Mouse (Mus musculus) thymus, adult 18-20 months (tissue): ENCODE data around the gene Stip1.

ENCODE experiments used
- DNase-seq, 2 experiments: peaks; one replicate each; pipeline ENCODE4 v3.0.0; 2022; ENCODE audit warnings: mixed read lengths in 2 of 2

The Stip1 gene

DNA sequence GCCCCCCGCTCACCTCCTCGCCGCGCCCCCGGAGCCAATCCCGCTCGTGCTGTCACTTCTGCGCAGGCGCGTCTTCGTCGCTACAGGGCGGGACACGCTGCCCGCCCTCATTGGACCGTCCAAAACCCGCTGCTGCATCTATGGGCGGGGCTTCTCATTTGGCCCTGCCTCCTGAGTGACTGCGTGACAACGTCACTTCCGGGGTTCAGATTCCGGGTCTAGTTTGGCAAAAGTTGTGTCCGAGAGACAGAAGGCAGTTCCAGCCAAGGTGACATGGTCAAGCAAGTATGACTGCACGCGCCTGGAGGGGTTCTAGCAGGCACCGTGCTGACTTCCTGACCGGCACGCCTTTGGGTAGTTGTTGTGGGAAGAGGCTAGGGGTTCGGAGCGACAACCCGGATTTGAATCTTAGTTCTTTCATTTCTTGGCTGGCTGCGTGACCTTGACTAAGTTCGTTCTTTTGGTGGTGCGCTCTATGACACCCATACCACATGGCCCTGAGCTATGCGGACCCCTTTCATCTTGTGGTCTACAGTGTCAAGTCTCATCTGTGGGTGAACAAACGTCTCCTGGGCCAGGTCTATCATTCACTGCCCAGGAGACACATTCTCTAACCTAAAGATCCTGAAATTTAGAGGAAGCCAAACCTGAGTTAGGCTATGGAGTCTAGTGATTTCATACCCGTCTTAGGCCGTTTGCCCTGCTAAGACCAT is 59.2 kb downstream of the Stip1 start, which contains the start of gene Fkbp2:
TSS of gene Fkbp2 (minus strand) at position 121 of the 713 bp plus-strand sequence.
- DNase-seq = peak; percentile 97 to 99

DNA sequence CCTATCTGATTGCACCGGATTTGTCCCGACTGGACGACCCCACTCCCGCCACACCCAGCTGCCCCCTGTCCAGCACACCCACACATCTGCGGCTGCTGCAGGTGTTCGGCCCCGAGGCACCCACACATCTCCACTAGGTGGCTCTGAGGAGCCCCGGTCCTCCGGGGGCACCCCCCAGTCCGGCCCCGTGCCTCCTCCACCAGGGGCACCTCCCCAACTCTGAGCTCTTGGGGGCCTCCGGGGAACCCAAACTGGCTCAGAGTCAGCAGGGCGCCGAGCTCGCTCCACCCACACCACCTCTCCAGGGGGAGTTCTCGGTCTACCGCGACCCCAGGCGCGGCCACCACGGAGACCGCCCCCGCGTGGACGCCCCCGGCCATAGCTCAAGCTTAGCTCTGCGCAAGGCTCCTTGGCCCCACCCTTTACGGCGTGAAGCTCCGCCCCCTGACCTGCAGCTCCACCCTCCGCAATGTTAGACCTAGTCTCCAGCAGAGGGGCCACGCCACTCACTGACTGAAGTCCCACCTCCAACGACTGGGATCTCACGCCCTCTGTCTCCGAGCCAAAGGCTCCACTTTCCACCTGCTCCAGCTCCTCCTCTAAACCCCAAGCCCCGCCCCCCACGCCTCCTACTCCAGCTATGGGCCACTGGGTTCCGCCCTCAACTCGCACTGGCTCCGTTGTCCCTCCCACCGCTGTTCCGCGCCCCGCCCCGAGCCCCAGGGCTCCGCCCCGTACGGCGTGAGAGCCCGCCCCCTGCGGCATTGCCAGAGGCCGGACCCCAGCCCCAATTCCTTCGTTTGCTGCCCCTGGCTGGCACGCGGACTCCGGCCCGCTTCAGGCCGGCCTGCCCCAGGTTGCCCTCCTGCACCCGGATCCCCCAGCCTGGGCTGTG is 60.0 kb downstream of the Stip1 start:
- DNase-seq = peak; percentile 99

DNA sequence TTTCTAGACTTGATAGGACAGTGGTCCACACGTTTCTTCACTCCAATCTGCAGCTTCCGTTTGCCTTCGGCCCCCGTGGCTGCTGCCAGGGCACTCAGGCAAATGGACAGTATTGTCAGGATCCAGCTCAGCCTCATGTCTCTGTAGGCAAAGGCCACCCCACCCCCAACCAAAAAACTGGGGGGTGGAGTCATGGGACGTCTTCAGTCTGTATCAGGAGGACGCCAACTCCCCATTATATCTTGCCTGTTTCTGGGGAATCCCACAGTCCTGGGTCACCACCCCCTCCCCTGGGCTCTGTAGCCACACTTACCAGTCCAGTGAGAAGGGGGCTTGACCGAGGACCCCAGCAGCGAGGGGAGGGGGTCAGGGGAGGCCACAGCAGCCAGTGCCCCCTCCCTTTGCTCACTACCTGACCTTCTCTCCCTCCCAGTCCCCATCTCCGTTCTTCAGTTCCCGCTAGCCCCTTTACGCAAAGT is 60.7 kb downstream of the Stip1 start:
- DNase-seq = peak; percentile 49 to 70

DNA sequence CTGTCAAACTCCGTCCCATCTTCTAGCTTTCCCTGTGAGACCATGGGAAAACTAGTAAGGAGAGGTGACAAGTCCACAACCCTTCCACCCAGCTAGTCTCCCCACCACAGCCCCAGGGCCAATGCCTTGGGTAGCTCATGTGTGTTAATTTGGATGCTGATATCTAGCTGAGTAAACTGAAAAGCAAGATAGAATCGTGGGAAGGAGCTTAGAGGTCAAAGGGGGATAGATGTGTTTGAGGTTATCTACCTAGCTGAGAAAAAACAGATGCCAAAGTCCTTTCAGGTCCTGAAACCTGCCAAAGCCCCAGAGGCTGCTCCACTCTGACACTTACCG is 61.2 kb downstream of the Stip1 start:
- no peak for DNase-seq

DNA sequence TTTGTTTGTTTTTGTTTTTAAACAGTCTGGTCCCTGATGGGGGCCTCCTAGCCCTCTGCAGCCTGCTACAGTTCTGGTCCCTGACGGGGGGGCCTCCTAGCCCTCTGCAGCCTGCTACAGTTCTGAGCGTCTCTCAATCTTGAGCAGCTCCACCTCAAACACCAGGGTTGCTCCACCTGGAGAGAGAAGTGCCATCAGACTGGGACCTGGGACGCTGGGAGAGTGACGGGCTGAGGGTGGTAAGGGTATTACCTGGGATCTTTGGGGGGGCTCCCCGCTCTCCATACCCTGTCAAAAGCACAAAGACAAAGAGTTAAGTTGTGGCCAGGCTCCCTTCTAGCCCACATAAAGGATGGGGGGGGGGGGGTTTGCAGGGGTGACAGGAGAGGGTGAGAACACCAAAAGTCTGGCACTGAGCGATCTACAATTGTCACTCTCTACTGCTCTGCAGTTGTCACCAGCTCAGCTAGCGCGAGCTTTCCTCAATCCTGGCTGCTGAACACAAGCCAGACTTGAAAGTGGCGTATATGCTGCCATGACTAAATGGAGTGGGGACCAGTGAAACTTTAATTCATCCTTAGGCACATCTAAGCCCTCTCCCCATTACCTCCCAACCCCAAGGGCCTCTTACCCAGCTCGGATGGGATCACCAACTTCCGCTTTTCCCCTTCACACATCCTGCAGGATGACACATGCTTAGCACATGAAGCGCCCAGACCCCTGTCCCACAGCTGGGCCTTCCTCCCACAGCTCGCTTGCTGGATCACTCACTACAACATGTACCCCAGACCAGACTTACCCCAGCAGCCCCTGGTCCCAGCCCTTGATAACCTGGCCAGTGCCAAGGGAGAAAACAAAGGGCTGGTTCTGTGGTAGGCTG is 61.8 kb downstream of the Stip1 start:
- DNase-seq = no peak

DNA sequence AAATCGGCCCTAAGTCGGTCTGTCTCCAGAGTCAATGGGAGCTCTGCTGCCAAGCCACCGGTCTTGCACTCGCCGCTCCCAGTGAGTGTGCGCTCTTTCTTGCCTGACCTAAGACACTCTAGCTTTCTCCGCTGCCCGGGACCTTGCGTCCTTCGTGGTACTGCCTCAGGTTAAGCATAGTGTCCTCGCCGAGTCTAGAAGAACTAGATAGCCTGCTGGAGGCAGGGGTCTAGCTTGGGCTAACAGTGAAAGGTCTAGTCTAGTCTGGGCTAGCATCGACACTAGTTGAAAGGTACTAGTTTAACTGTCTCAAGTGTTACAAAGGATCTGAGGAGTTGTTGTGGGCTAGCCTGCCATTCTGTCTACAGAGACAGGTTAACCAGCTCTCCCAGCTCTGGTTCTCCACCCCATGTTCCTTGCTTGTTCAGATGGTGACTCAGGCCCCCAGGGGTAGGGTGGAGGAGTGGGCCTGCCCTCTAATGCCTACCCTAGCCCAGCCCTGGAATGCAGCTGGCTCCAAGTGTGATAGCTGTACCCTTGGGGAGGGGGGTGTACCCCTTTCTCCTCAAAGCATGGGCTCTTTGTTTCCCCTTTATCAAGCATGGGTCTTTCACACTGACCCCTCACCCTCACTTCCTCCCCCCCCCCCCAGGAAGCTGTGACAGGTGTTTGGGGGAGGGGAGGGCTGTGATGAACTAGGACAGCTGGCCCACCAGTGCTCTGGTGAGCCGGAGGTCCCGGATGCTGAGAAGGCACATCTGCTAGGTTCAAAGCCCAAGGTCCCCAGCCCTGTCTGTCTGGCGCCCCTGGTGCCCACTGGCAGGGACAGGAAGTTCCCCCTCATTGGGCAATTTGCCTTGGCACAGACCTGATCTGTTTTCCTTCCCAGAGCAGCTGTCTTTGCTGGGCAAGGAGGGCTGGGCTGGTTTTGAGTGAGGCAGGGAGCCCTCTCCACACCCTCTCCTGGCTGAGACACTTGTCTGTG is 63.9 kb downstream of the Stip1 start, which contains the start of gene Plcb3:
TSS of gene Plcb3 (minus strand) at position 934 of the 985 bp plus-strand sequence.
- DNase-seq = peak; percentile 85 to 93

DNA sequence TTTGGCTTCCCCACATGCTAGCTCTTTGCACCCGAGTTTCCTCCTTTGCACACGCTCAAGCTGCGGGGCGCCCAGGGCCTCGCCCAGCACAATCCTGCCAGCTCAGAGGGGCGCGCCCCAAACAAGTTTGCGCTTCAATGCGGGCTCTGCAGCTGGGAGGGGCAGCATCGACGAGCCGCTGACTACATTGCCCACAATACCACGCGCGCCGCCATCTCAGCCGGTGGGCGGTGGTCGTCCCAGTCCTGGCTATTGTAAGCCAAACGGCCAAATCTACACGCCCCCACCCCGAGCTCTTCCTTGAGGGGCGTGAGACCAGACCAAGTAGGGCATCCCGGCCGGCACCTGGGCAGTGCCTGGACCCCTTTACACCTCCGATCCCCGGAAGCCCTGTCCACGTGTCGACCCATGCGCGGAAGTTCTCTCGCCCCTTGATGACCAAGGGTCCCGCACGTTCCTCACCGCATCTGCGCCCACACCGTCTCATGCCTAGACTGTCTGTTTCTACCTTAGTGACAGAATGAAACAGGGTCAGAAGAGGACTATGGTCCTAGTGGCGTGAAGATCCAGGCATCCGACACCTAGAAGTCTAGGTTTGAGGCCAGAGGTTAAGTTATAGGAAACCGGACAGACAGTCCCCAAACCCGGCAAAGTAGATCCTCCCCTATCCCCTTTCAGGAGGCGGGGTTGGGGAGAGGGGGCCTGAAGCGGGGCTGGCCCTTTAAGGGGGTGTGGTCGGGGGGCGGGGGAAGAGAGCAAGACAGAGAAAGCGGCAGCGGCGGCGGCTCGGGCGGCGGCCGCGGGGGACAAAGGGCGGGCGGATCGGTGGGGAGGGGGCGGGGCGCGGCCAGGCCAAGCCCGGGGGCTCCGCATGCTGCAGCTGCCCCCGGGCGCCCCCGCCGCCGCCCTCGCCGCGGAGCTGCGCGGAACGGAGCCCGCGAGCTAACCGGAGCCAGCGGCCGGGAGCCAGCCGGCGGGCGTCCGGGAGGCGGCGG is 65.3 kb downstream of the Stip1 start, which contains the start of gene Ppp1r14b:
TSS of gene Ppp1r14b (plus strand) at position 758 of the 995 bp plus-strand sequence.
- DNase-seq = peak; percentile 78 to 83

DNA sequence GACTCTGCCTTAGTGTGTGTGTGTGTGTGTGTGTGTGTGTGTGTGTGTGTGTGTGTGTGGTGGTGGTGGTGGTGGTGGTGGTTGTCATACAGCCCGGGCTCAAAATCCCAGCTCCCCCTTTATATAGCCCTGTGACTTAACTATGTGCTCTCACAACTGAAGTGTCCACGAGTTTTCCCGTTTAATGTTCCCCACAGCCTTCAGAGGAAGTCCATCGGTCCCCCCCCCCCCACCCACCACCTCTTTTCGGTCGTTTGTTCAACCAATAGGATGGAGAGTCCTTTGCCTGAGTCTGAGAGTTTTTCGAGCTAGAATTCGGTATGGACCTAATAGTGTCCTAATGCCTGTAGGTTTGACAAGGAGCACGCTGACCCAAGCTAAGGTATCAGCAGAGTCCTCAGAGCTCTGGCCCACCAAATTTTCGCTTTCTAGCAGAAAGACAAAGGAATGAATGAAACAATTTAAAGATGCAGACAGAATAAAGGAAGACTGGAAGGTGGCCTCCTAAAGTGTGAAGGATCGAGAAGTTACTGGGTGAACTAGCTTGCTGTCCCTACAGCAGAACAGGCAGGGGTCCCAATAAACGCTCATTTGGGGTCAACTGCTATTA is 66.1 kb downstream of the Stip1 start:
- no peak for DNase-seq

DNA sequence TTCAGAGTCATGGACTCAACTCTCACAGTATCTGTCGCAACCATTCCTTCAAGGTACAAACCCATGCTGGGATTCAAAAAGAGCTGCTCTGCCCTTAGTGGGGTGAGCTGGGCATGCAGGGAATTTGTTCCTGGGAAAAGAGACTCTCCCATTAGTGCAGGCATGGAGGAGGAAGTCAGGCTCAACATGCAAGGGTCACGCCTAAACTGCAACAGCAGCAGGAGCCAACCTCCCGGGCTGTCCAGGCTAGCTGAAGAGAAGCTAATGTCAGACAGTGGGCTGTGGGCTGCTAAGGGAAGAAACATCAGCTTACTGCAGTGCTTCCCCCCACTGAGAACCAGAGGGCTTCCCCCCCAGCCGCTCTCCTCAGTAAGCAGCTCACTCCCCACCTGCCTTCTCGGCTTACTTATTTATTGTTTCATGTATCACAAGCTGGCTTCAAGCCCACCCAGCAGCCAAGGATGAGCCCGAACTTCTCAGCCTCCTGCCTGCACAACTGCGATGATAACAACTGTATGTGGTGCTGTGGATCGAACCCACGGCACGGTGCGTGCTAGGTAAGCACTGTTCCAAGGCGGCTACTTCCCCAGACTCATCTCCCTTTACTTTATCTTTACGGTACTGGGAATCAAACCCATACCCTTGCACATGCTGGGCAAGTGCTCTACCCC is 67.4 kb downstream of the Stip1 start:
- DNase-seq = no peak

DNA sequence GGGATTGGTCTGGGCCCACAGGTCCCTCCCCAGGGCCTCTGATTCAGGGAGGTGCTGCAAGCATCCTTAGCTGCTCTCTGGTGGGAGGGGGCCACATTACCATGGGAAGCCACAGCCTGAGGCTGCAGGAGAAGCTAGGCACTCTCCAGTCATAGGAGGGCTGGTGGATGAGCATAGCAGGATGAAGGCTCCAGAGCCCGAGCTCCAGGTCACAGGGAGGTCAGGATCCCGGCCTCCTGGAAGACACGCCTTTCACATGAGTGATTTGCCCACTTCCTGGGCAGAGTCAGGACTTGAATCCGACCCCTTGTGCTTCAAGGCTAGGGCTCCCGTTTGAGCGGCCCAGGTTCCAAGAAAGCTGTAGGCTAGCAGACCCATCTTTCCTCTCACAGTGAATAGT is 68.1 kb downstream of the Stip1 start:
- no peak for DNase-seq
